Mouse (Mus musculus) retina, embryonic 14.5 days (tissue): ENCODE data around the gene Abhd16b.

ENCODE experiments used
- DNase-seq: peaks from one replicate; pipeline ENCODE4 v3.0.0-alpha.2; 2015; ENCODE audit warnings: low spot score

Abhd16b gene

GRCm38 (mm10) chr2:181541761-181542380 lies 48.9 kb downstream of the Abhd16b start:
- no peak for DNase-seq
